Mouse (Mus musculus) heart, adult 2 months (tissue): ENCODE measurements around the gene Mxi1. TPM values are rescaled to one million over a fixed set of nuclear protein-coding genes. Genes with fewer than 3 reads are reported as not detected.

ENCODE experiments used
- DNase-seq, 2 experiments: peaks; one replicate each; pipeline ENCODE4 v3.0.0; 2021
- H3K27ac ChIP-seq: fragments of 200-600 bp; 2 replicates; pipeline ENCODE4 v1.8.1; 2022
- H3K27me3 ChIP-seq: fragments of 200-500 bp; 2 replicates; pipeline ENCODE4 v1.6.1; 2012; ENCODE audit warnings: mild to moderate bottlenecking, low read length, inconsistent platforms, mixed read lengths; ENCODE audit not compliant: control insufficient read depth, insufficient read depth
- H3K36me3 ChIP-seq: fragments of 200-500 bp; 2 replicates; pipeline ENCODE4 v1.6.1; 2012; ENCODE audit warnings: low read length, inconsistent platforms; ENCODE audit not compliant: control insufficient read depth, insufficient read depth
- H3K4me1 ChIP-seq: fragments of 200-500 bp; 2 replicates; pipeline ENCODE4 v1.6.1; 2011; ENCODE audit warnings: low read length; ENCODE audit not compliant: control insufficient read depth, insufficient read depth
- H3K4me3 ChIP-seq: fragments of 200-600 bp; 2 replicates; pipeline ENCODE4 v1.8.1; 2022
- H3K79me2 ChIP-seq: fragments of 200-500 bp; replicated peaks from 2 replicates; pipeline ENCODE4 v1.6.1; 2012; ENCODE audit warnings: mild to moderate bottlenecking, inconsistent platforms, low read length, moderate library complexity, mixed read lengths; ENCODE audit not compliant: control insufficient read depth, insufficient read depth
- H3K9ac ChIP-seq: fragments of 200-500 bp; 2 replicates; pipeline ENCODE4 v1.6.1; 2012; ENCODE audit warnings: low read depth, mild to moderate bottlenecking, control low read depth, inconsistent platforms, low read length, mixed read lengths
- CTCF ChIP-seq: fragments of 200-600 bp; IDR thresholded peaks from 2 replicates; pipeline ENCODE4 v1.8.1; 2022; ENCODE audit warnings: antibody characterized with exemption, mild to moderate bottlenecking, moderate library complexity
- EP300 ChIP-seq: fragments of 200-500 bp; IDR thresholded peaks from 2 replicates; pipeline ENCODE4 v1.6.1; 2011; ENCODE audit warnings: low read depth, low read length, control low read depth; ENCODE audit not compliant: insufficient read depth
- POLR2A ChIP-seq: fragments of 200-500 bp; IDR thresholded peaks from 2 replicates; pipeline ENCODE4 v1.6.1; 2011; ENCODE audit warnings: mild to moderate bottlenecking, low read depth, low read length, control low read depth; ENCODE audit not compliant: insufficient read depth
- WGBS: fragments of 180-500 bp; shearing (Covaris S2); methylation state at CpG from one replicate; pipeline ENCODE4 v1.1.7; 2018; 5-methylcytosine and 5-hydroxymethylcytosine counted together
- intact Hi-C: fragments of 180-260 bp; cut with DNase I; formaldehyde crosslinking; loops from one replicate; pipeline ENCODE4 v1.15.1; 2025
- polyA plus RNA-seq: library from polyadenylated mRNA; depleted of rRNA; stranded (reverse); fragments of >200 nt; gene quantifications from 2 replicates; pipeline ENCODE4 v1.2.3, GENCODE M21; 2012
- total RNA-seq, 2 experiments: library from RNA; stranded (reverse); gene quantifications; 2 replicates each; pipeline ENCODE4 v1.2.3; 2021

Mxi1 gene
- total and polyA plus RNA-seq, 3 experiments, result 20.9 to 49.6 (median 38.7) TPM

DNA sequence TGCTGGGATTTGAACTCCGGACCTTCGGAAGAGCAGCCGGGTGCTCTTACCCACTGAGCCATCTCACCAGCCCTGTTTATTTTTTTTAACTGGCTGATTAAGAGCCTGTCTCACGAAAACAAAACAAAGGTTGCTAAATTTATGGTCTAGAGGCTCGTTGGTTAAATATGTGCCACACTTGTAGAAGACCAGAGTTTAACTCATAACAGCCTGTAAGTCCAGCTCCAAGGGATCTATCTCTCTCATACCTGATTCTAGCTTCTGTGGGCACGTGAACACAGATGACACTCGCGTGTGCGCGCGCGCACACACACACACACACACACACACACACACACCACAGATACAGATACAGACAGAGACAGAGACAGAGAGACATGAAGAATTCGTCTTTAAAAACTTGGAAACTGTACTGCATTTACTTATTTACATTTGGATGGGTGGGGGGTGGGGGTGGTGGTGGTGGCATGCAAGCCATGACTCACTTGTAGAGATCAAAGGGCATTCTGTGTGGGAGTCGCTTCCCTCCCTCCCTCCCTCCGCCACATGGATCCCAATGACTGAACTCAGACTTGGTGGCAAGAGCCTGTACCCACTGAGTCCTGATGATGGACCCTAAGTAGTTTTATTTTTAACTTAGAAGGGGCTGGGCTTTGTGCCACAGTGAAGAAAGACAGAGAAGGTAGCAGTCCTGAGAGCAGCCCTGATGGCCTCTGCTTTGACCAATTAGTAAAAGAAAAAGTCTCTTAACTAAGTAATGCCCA lies 103.5 kb downstream of the Mxi1 start:
- DNase-seq, result no peak
- 80% methylated on average over 15 of the region's 15 CpGs for WGBS
- TF ChIP-seq CTCF (no peak), EP300 (no peak), POLR2A (no peak)
- Histone ChIP-seq H3K4me1 (no peaks in the 10 kb centered on the region), H3K4me3 (no peak overlapping the region), H3K36me3 (no peaks in the 10 kb centered on the region), H3K27ac (no peak overlapping the region), H3K9ac (no peak overlapping the region), H3K27me3 (no peaks in the 10 kb centered on the region), H3K79me2 (no peaks in the 10 kb centered on the region)
- intact Hi-C loops, result no loop called here

GRCm38 (mm10) chr19:53414650-53415049 lies 104.3 kb downstream of the Mxi1 start:
- H3K27ac ChIP-seq, result no peak overlapping the region
- intact Hi-C loops, result no loop called here
- H3K36me3 ChIP-seq, result no peaks in the 10 kb centered on the region
- no peaks in the 10 kb centered on the region for H3K27me3 ChIP-seq
- DNase-seq, result no peak
- 66% methylated on average over 11 of the region's 11 CpGs for WGBS
- no peaks in the 10 kb centered on the region for H3K79me2 ChIP-seq
- no peak for TF ChIP-seq CTCF
- no peak for TF ChIP-seq POLR2A
- no peak for TF ChIP-seq EP300
- H3K4me3 ChIP-seq, result no peak overlapping the region
- no peak overlapping the region for H3K9ac ChIP-seq
- H3K4me1 ChIP-seq, result no peaks in the 10 kb centered on the region

GRCm38 (mm10) chr19:53415198-53415597 lies 104.9 kb downstream of the Mxi1 start:
- TF ChIP-seq POLR2A (no peak), EP300 (no peak), CTCF (no peak)
- Histone ChIP-seq H3K36me3 (no peaks in the 10 kb centered on the region), H3K9ac (no peak overlapping the region), H3K79me2 (no peaks in the 10 kb centered on the region), H3K4me3 (no peak overlapping the region), H3K27ac (no peak overlapping the region), H3K27me3 (no peaks in the 10 kb centered on the region), H3K4me1 (no peaks in the 10 kb centered on the region)
- WGBS, result 81% methylated on average over 17 of the region's 17 CpGs
- DNase-seq, result no peak
- intact Hi-C loops, result no loop called here

DNA sequence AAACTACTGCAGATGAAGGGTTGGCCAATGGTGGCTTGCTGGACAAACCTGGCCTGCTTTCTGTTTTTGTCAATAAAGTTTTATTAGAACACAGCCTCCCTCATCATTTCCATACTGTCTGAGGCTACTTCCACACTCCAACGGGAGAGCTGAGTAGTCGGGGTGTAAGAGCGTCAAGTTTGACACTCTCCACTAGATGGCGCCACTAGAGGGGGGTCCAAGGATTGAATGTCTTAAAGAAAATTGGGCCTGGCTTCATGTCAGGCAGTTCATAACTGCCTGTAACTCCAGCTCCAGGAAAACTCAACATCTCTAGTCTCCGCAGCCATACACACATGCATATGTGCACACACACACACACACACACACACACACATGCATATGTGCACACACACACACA lies 109.5 kb downstream of the Mxi1 start:
- DNase-seq, result peak; percentile 43 to 45
- Histone ChIP-seq H3K79me2 (no peaks in the 10 kb centered on the region), H3K27ac (no peak overlapping the region), H3K36me3 (no peaks in the 10 kb centered on the region), H3K9ac (no peak overlapping the region), H3K4me3 (no peak overlapping the region), H3K27me3 (no peaks in the 10 kb centered on the region), H3K4me1 (peaks cover 1% of the 10 kb centered on the region; the same call in 1 of the 2 replicates)
- intact Hi-C loops, result loop anchor here (1.0 to 5.0 kb wide), 2 partner anchors 112 to 159 kb away; no protein-coding TSS in a partner anchor
- WGBS, result 37% methylated on average over 5 of the region's 5 CpGs
- TF ChIP-seq EP300, result no peak
- TF ChIP-seq CTCF, result peak; percentile 81
- TF ChIP-seq POLR2A, result no peak

GRCm38 (mm10) chr19:53420924-53421582 lies 110.7 kb downstream of the Mxi1 start:
- H3K79me2 ChIP-seq, result no peaks in the 10 kb centered on the region
- intact Hi-C loops, result loop anchor here (5.0 kb wide), 1 partner anchor 111 kb away; no protein-coding TSS in a partner anchor
- TF ChIP-seq EP300 (no peak), POLR2A (no peak), CTCF (no peak)
- DNase-seq, result peak; percentile 76 to 82
- H3K27me3 ChIP-seq, result no peaks in the 10 kb centered on the region
- H3K4me3 ChIP-seq, result peak overlapping the region; percentile 49
- peak overlapping the region; percentile 19; the same call in 1 of the 2 replicates for H3K9ac ChIP-seq
- peaks cover 1% of the 10 kb centered on the region; the same call in 1 of the 2 replicates for H3K4me1 ChIP-seq
- peak overlapping the region; percentile 8; the same call in 1 of the 2 replicates for H3K27ac ChIP-seq
- WGBS, result 3% methylated on average over 19 of the region's 19 CpGs
- no peaks in the 10 kb centered on the region for H3K36me3 ChIP-seq
